In the genomic region with DNA sequence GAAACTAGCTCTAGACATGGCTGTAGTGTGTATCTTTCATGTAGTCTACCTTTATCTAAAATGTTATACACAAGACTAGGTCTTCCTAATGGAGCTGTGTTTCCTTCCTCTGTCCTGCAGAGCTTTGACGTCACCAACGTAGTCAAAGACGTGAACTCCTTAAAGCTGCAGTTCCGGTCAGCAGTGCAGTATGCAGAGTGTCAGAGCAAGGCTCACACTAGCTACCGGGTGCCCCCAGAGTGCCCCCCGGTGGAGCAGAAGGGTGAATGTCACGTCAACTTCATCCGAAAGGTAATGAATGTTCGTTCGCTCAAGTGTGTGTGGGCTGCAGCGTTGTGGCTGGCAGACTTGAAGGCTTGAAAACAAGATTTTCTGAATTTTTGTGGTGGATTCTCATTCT, we compare ENCODE assay signal across 10 mouse cellular contexts. TPM values are rescaled to one million over a fixed set of nuclear protein-coding genes. Genes with fewer than 3 reads are reported as not detected.
DNase-seq lines count a peak whose midpoint lies in the region; ATAC-seq and TF ChIP-seq lines count a peak whose summit lies in the region.
"Had no signal": no experiment of that assay in that cellular context is flagged by ENCODE, and none has a peak within 500 bp of the region (broad histone marks: within the 10 kb centered on the region; RNA-seq: fewer than 3 reads in every experiment).

No protein-coding gene starts in this region.

- H3K4me2 ChIP-seq in kidney, postnatal 0 days (ENCODE audit: low read length) = no peak overlapping the region

- no peak overlapping the region for H3K4me3 ChIP-seq in kidney, postnatal 0 days (replicated peaks; ENCODE audit: low read depth, low read length)

- no peak overlapping the region for H3K9ac ChIP-seq in kidney, postnatal 0 days (ENCODE audit: low read depth, low read length)

- peak; percentile 31 for DNase-seq in embryo, embryonic 10 days (ENCODE audit: low spot score)
- DNase-seq in embryo, embryonic 9.5 days (ENCODE audit: extremely low spot score) = no peak
- DNase-seq in kidney, postnatal 0 days (ENCODE audit: low spot score) = peak; percentile 53
- DNase-seq in kidney, adult 9 months = no peak
- DNase-seq in CD4-positive helper T cell, adult 2 months (ENCODE audit: low read depth, low spot score) = peak; percentile 28
- no peak for DNase-seq in layer of hippocampus, adult 9-11 months
- DNase-seq in left cerebral cortex, postnatal 14 days (ENCODE audit: low spot score in 2 of 2) = no peak
- DNase-seq: adrenal gland, postnatal 25 days; B cell, adult 2 months had no signal

- peak; percentile 56; the same call in 1 of the 2 replicates for TF ChIP-seq CTCF in kidney, postnatal 0 days (IDR thresholded peaks at IDR 0.05; ENCODE audit: low read depth)

- no peaks in the 10 kb centered on the region for H3K9me3 ChIP-seq in kidney, postnatal 0 days (replicated peaks; ENCODE audit: low read length)

- WGBS in kidney, postnatal 0 days = 24% methylated on average over 11 of the region's 11 CpGs

- intact Hi-C loops in left cerebral cortex, postnatal 14 days (cut with DNase I) = no loop called here

- no peaks in the 10 kb centered on the region for H3K4me1 ChIP-seq in kidney, postnatal 0 days (replicated peaks; ENCODE audit: insufficient read depth, low read length)

- peak; percentile 47; the same call in 1 of the 2 replicates for ATAC-seq in kidney, postnatal 0 days (replicated peaks; ENCODE audit: low FRiP score, low read depth)
- peak; percentile 66 for ATAC-seq in granulocyte monocyte progenitor cell, adult 5-6 weeks (replicated peaks; ENCODE audit: poor library complexity, severe bottlenecking)

- no peaks in the 10 kb centered on the region for H3K27me3 ChIP-seq in kidney, postnatal 0 days (ENCODE audit: insufficient read depth, low read length)

- H3K27ac ChIP-seq in kidney, postnatal 0 days = no peak overlapping the region

- H3K36me3 ChIP-seq in kidney, postnatal 0 days (ENCODE audit: insufficient read depth, low read length) = 0 out of 2 replicates have a peak, but pooled peaks cover 3% of the 10 kb centered on the region

RNA-seq across cellular contexts. Expression of a gene that starts 26.3 kb away (rescaled TPM):
- 37.8 and 41.8 TPM in 2 replicates for polyA plus RNA-seq in kidney, postnatal 0 days (2015; fragmentation: Nextera tagmentation; extraction: Ambion mirVana)
- total RNA-seq in granulocyte monocyte progenitor cell, adult 5-6 weeks (2014; fragmentation: Nextera tagmentation) = 24.6 and 54.4 TPM in 2 replicates
- 33.6 and 38.8 TPM in 2 replicates for total RNA-seq in granulocyte monocyte progenitor cell, adult 5-6 weeks (2017)
- 1 to 10 TPM; 6.8 to 7.9 TPM for total RNA-seq in left cerebral cortex, postnatal 14 days (2021)

Comparison
In these comparisons a context has a peak if more than half of its experiments do, and no peak if none do; other contexts are left out.
1. DNase-seq: peak in embryo, embryonic 10 days (single experiment), kidney, postnatal 0 days (single experiment) and CD4-positive helper T cell, adult 2 months (single experiment); none in embryo, embryonic 9.5 days (single experiment), kidney, adult 9 months (single experiment), layer of hippocampus, adult 9-11 months (single experiment) and left cerebral cortex, postnatal 14 days (0 of 2).